In the genomic region with DNA sequence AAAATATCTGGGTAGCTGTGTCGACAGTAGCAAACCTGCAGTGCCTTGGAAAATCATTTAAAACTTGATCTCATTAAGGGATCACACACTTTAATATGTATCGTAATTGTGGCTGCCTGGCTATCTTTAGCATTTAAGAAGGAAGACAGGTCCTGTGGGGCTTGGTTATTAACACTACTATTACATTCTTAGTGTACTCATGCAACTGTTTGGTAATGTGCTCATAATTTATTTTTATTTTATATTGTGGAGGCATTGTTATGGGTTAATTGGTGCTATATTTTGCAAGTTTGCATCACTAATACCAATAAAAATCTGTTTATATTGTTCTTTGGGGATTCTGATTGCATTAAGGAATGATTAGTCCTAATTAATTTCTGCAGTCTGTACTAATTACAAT, we compare ENCODE assay signal across 23 mouse cellular contexts.
"Had no signal": no experiment of that assay in that cellular context is flagged by ENCODE, and none has a peak within 500 bp of the region (broad histone marks: within the 10 kb centered on the region; RNA-seq: fewer than 3 reads in every experiment).

No protein-coding gene starts in this region.

- H3K4me2 ChIP-seq: heart, embryonic 12.5 days; intestine, embryonic 15.5 days; limb, embryonic 12.5 days had no signal

- H3K27me3 ChIP-seq: heart, embryonic 12.5 days; intestine, embryonic 15.5 days; limb, embryonic 12.5 days had no signal

- H3K36me3 ChIP-seq: heart, embryonic 10.5 days; heart, embryonic 12.5 days; hindbrain, embryonic 10.5 days; intestine, embryonic 15.5 days; limb, embryonic 10.5 days; limb, embryonic 12.5 days had no signal

- H3K9me3 ChIP-seq: heart, embryonic 10.5 days; heart, embryonic 12.5 days; hindbrain, embryonic 10.5 days; intestine, embryonic 15.5 days; limb, embryonic 10.5 days; limb, embryonic 12.5 days had no signal

- ATAC-seq: forebrain, embryonic 16.5 days; inflammation-experienced regulatory T-cells, adult 6 months; intestine, embryonic 15.5 days; intestine, postnatal 0 days had no signal

- H3K9ac ChIP-seq: heart, embryonic 12.5 days; intestine, embryonic 15.5 days; limb, embryonic 12.5 days had no signal

- H3K4me1 ChIP-seq: hindbrain, embryonic 10.5 days; intestine, embryonic 15.5 days; limb, embryonic 10.5 days; limb, embryonic 12.5 days had no signal

- H3K4me3 ChIP-seq: gastrocnemius, adult 2 months; heart, embryonic 10.5 days; heart, embryonic 12.5 days; hindbrain, embryonic 10.5 days; intestine, embryonic 15.5 days; layer of hippocampus, adult 2 months; left cerebral cortex, adult 2 months; limb, embryonic 10.5 days; limb, embryonic 12.5 days had no signal

- H3K27ac ChIP-seq: gastrocnemius, adult 2 months; heart, embryonic 10.5 days; hindbrain, embryonic 10.5 days; intestine, embryonic 15.5 days; layer of hippocampus, adult 2 months; left cerebral cortex, adult 2 months; limb, embryonic 10.5 days; limb, embryonic 12.5 days had no signal

- DNase-seq: gastrocnemius, adult 2 months; gastrocnemius, postnatal 10 days; gastrocnemius, postnatal 25 days; heart, adult 18-20 months; heart, postnatal 10 days; heart, postnatal 4 days; kidney, adult 18-20 months; kidney, adult 8-10 months; kidney, postnatal 10 days; kidney, postnatal 25 days; kidney, postnatal 4 days; liver had no signal
